Mouse (Mus musculus) CH12.LX (cell line): Measurements from ENCODE around the gene Add2.

Source experiments
- CTCF ChIP-seq, 2 experiments: IDR thresholded peaks in 1 of 2; conservative IDR thresholded peaks in 1 of 2; 2 replicates each; pipeline ENCODE4 v1.5.1; 2011 to 2012; ENCODE audit warnings: low read depth in 2 of 2, low read length in 2 of 2, improper control_type of control experiment in 1 of 2, inconsistent platforms in 1 of 2, mild to moderate bottlenecking in 1 of 2, moderate library complexity in 1 of 2
- E2F4 ChIP-seq: IDR thresholded peaks from 2 replicates; pipeline ENCODE4 v1.6.1; 2011; ENCODE audit warnings: low read depth, low read length, improper control_type of control experiment; ENCODE audit not compliant: insufficient replicate concordance
- GABPA ChIP-seq: IDR thresholded peaks from 2 replicates; pipeline ENCODE4 v1.6.1; 2012; ENCODE audit warnings: low read depth, low read length, improper control_type of control experiment, inconsistent platforms; ENCODE audit not compliant: insufficient replicate concordance
- JUND ChIP-seq: conservative IDR thresholded peaks from 2 replicates; pipeline ENCODE4 v1.6.1; 2011; ENCODE audit warnings: low read depth, low read length, improper control_type of control experiment
- MAX ChIP-seq: IDR thresholded peaks from 2 replicates; pipeline ENCODE4 v1.6.1; 2011; ENCODE audit warnings: low read length, improper control_type of control experiment
- TBP ChIP-seq: conservative IDR thresholded peaks from 2 replicates; pipeline ENCODE4 v1.6.1; 2011; ENCODE audit warnings: low read depth, low read length, improper control_type of control experiment

- TF ChIP-seq E2F4: no peak
- TF ChIP-seq CTCF (conservative IDR thresholded peaks at IDR 0.05 in 1 of 2, IDR thresholded peaks at IDR 0.05 in 1 of 2; ENCODE audit: low read depth in 2 of 2, low read length in 2 of 2): no peak
- TF ChIP-seq MAX: no peak
- TF ChIP-seq GABPA: no peak
- TF ChIP-seq TBP: no peak
- no peak for TF ChIP-seq JUND
Observed at GRCm38 (mm10) chr6:86069856-86070255, 41.4 kb downstream of the Add2 start.
